Mouse (Mus musculus) heart, embryonic 16.5 days (tissue): ENCODE measurements around the gene Olfr1393. TPM values are rescaled to one million over a fixed set of nuclear protein-coding genes. Genes with fewer than 3 reads are reported as not detected.
"Not testable (repeated sequence)": the region's sequence is repeated elsewhere in the genome, so short reads cannot be mapped to it uniquely, and the experiment has no call there.

Source experiments
- ATAC-seq: fragments of 200-750 bp; cut with Nextera tagmentation; replicated peaks from 2 replicates; pipeline ENCODE4 v1.8.0; 2017; ENCODE audit warnings: moderate number of reproducible peaks; ENCODE audit not compliant: insufficient read depth, low FRiP score; ENCODE audit errors: extremely low read depth
- H3K27ac ChIP-seq: fragments of 300-500 bp; sonication (generic); 2 replicates; pipeline ENCODE4 v1.5.1; 2014; ENCODE audit warnings: mild to moderate bottlenecking, low read length, control low read depth, moderate library complexity
- H3K27me3 ChIP-seq: fragments of 300-500 bp; sonication (generic); 2 replicates; pipeline ENCODE4 v1.6.1; 2014; ENCODE audit warnings: low read length, mixed read lengths; ENCODE audit not compliant: control insufficient read depth, insufficient read depth
- H3K36me3 ChIP-seq: fragments of 300-500 bp; sonication (generic); 2 replicates; pipeline ENCODE4 v1.6.1; 2014; ENCODE audit not compliant: control insufficient read depth, insufficient read depth
- H3K4me1 ChIP-seq: fragments of 300-500 bp; sonication (generic); 2 replicates; pipeline ENCODE4 v1.6.1; 2014; ENCODE audit warnings: low read length, mixed read lengths; ENCODE audit not compliant: control insufficient read depth, insufficient read depth
- H3K4me2 ChIP-seq: fragments of 300-500 bp; sonication (generic); 2 replicates; pipeline ENCODE4 v1.6.1; 2014; ENCODE audit warnings: low read depth, mild to moderate bottlenecking, control low read depth, low read length
- H3K4me3 ChIP-seq: fragments of 300-500 bp; sonication (generic); 2 replicates; pipeline ENCODE4 v1.5.1; 2014; ENCODE audit warnings: mild to moderate bottlenecking, control low read depth, low read length
- H3K9ac ChIP-seq: fragments of 300-500 bp; sonication (generic); 2 replicates; pipeline ENCODE4 v1.6.1; 2014; ENCODE audit warnings: low read length, control low read depth
- H3K9me3 ChIP-seq: fragments of 300-500 bp; sonication (generic); replicated peaks from 2 replicates; pipeline ENCODE4 v1.6.1; 2016; ENCODE audit warnings: low read length; ENCODE audit not compliant: control insufficient read depth
- WGBS: fragments of 180-500 bp; shearing (Covaris S2); extraction: QIAGEN DNeasy Blood & Tissue Kit; methylation state at CpG from one replicate; pipeline ENCODE4 v1.1.7; 2014; 5-methylcytosine and 5-hydroxymethylcytosine counted together
- polyA plus RNA-seq: library from polyadenylated mRNA; unstranded; fragments of >200 nt; fragmentation: Nextera tagmentation; extraction: Ambion mirVana; gene quantifications from 2 replicates; pipeline ENCODE4 v1.2.1, GENCODE M21; 2015

The Olfr1393 gene
- polyA plus RNA-seq, 1 experiment from 2014 or later: 0.17 TPM

- H3K9me3 ChIP-seq: no peaks in the 10 kb centered on the region
- H3K9ac ChIP-seq: no peak overlapping the region
- H3K4me2 ChIP-seq: no peak overlapping the region
- no peak overlapping the region for H3K27ac ChIP-seq
- no peak overlapping the region for H3K4me3 ChIP-seq
- H3K4me1 ChIP-seq: peaks cover 17% of the 10 kb centered on the region
- no peaks in the 10 kb centered on the region for H3K27me3 ChIP-seq
- 91% methylated on average over 9 of the region's 9 CpGs for WGBS
- ATAC-seq: no peak
- no peaks in the 10 kb centered on the region; the same call in 1 of the 2 replicates for H3K36me3 ChIP-seq
Observed at GRCm38 (mm10) chr11:49269761-49270160, 8.3 kb upstream of the Olfr1393 start.

DNA sequence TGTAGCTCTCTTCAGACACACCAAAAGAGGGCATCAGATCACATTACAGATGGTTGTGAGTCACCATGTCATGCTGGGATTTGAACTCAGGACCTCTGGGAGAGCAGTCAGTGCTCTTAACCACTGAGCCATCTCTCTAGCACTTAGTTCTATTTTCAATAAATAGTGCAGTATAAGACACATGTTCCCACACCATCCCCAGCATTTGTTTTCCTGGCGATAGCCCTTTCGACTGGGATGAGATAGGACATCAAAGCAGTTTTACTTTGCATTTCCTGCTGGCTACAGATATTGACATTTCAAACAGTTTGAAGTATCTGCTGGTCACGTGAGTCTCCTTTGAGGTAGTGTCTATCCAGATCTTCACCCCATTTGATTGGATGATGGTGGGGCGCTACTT, 7.7 kb upstream of the Olfr1393 start:
- Histone ChIP-seq H3K9me3 (no peaks in the 10 kb centered on the region), H3K9ac (no peak overlapping the region), H3K36me3 (no peaks in the 10 kb centered on the region; the same call in 1 of the 2 replicates), H3K27me3 (no peaks in the 10 kb centered on the region), H3K4me2 (no peak overlapping the region), H3K4me1 (peaks cover 17% of the 10 kb centered on the region), H3K4me3 (no peak overlapping the region), H3K27ac (no peak overlapping the region)
- WGBS: 86% methylated on average over 4 of the region's 4 CpGs
- ATAC-seq: no peak

- H3K36me3 ChIP-seq: no peaks in the 10 kb centered on the region
- no peak overlapping the region for H3K27ac ChIP-seq
- no peak overlapping the region for H3K9ac ChIP-seq
- no peak overlapping the region for H3K4me3 ChIP-seq
- ATAC-seq: no peak
- 33% methylated on average over 7 of the region's 7 CpGs for WGBS
- peaks cover 15% of the 10 kb centered on the region for H3K4me1 ChIP-seq
- H3K9me3 ChIP-seq: no peaks in the 10 kb centered on the region
- no peaks in the 10 kb centered on the region for H3K27me3 ChIP-seq
- H3K4me2 ChIP-seq: no peak overlapping the region
Observed at GRCm38 (mm10) chr11:49271334-49271733, 6.8 kb upstream of the Olfr1393 start.

GRCm38 (mm10) chr11:49273834-49274519, 4.1 kb upstream of the Olfr1393 start:
- ATAC-seq: no peak
- Histone ChIP-seq H3K9me3 (no peaks in the 10 kb centered on the region), H3K4me1 (no peaks in the 10 kb centered on the region), H3K36me3 (no peaks in the 10 kb centered on the region), H3K4me2 (no peak overlapping the region), H3K9ac (no peak overlapping the region), H3K27ac (no peak overlapping the region), H3K4me3 (no peak overlapping the region), H3K27me3 (no peaks in the 10 kb centered on the region)
- 58% methylated on average over 11 of the region's 11 CpGs for WGBS

DNA sequence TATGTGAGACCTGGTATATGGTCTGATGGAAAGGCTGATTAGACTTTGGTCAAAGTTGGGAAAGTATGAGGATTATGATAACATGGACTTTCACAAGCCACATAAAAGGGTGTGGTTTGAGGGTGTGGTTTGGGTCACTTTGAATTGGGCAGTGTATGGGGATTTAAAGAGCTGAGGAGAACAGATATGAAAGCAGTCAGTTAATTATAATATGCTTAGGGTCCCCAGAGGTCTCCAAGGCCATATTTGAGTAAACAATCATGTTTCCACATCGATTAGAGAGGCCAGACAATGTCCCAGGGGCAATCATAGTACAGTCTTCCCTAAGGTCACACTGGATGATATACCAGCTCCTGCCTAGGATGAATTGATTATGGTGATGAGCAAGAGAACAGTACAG, 6.9 kb downstream of the Olfr1393 start, which contains the start of gene Olfr1392:
TSS of gene Olfr1392 (plus strand) at position 301 of the 400 bp plus-strand sequence.
- not testable (repeated sequence) for ATAC-seq, H3K9ac ChIP-seq, H3K9me3 ChIP-seq, H3K36me3 ChIP-seq, H3K4me3 ChIP-seq, H3K4me2 ChIP-seq, H3K4me1 ChIP-seq, H3K27ac ChIP-seq, H3K27me3 ChIP-seq
- WGBS: 43% methylated on average over 1 of the region's 1 CpGs

DNA sequence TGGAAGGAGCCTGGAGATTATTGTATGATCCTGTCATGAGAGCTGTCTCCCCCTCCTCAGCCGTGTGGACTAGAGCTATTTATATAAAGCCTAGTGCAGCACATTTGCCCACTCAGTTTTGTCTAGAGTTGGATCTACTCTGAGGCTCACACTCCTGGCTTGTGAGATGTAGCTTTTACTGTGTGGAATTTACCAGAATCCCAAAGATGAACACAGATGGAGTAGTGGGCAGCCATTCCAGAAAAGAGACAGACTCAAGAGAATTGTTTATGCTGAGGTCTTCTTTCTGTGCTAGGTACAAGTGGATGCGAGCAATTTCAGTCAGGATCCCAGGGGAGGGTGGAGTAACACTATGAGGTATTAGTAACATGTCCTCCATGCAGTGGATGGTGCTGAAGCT, 9.1 kb downstream of the Olfr1393 start:
- Histone ChIP-seq H3K4me1 (no peaks in the 10 kb centered on the region), H3K4me2 (no peak overlapping the region), H3K9ac (no peak overlapping the region), H3K9me3 (no peaks in the 10 kb centered on the region; the same call in 1 of the 2 replicates), H3K4me3 (no peak overlapping the region), H3K27me3 (no peaks in the 10 kb centered on the region), H3K36me3 (no peaks in the 10 kb centered on the region), H3K27ac (no peak overlapping the region)
- WGBS: 54% methylated on average over 2 of the region's 2 CpGs
- no peak for ATAC-seq

DNA sequence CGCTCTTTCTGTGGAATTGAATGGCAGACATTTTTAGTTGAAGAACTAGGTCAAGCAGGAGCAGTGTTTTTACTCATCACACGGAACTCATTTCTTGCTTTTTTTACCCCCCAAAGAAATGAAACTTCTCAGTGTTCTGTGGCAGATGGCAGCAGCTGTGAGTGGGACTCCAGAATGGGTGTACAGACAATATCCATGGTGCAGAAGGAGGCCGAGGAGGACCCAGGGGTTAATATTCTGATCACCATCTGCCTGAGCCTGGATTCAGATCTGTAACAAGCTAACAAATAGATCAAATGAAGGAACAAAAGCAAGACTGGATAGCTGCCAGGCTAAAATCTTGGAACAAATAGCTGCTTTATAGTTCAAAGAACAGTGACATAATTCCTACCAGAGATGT, 14.7 kb downstream of the Olfr1393 start:
- no peak for ATAC-seq
- Histone ChIP-seq H3K4me2 (no peak overlapping the region), H3K36me3 (no peaks in the 10 kb centered on the region), H3K4me1 (no peaks in the 10 kb centered on the region), H3K27ac (no peak overlapping the region), H3K9me3 (no peaks in the 10 kb centered on the region), H3K27me3 (no peaks in the 10 kb centered on the region), H3K9ac (no peak overlapping the region), H3K4me3 (no peak overlapping the region)
- 71% methylated on average over 3 of the region's 3 CpGs for WGBS

GRCm38 (mm10) chr11:49304441-49304840, 26.3 kb downstream of the Olfr1393 start, which contains the start of gene Olfr10:
Gene Olfr10, plus strand, starts transcription at chr11:49304741.
- no peaks in the 10 kb centered on the region for H3K9me3 ChIP-seq
- no peak within 1 kb of the TSS for H3K9ac ChIP-seq
- no peaks in the 10 kb centered on the region for H3K36me3 ChIP-seq
- no peaks in the 10 kb centered on the region for H3K4me1 ChIP-seq
- ATAC-seq: no peak
- no peak within 1 kb of the TSS for H3K4me3 ChIP-seq
- no peak within 1 kb of the TSS for H3K4me2 ChIP-seq
- no peak within 1 kb of the TSS for H3K27ac ChIP-seq
- no peaks in the 10 kb centered on the region for H3K27me3 ChIP-seq

- WGBS: 70% methylated on average over 5 of the region's 5 CpGs
Observed at GRCm38 (mm10) chr11:49308547-49308946, 30.4 kb downstream of the Olfr1393 start.

More at GRCm38 (mm10) chr11:49308547-49308946, 30.4 kb downstream of the Olfr1393 start:
- not testable (repeated sequence) for ATAC-seq, H3K9ac ChIP-seq, H3K36me3 ChIP-seq, H3K9me3 ChIP-seq, H3K27ac ChIP-seq, H3K4me2 ChIP-seq, H3K4me3 ChIP-seq, H3K4me1 ChIP-seq, H3K27me3 ChIP-seq
